Mouse (Mus musculus) heart, embryonic 11.5 days (tissue): ENCODE results near the gene Gm47996. TPM values are rescaled to one million over a fixed set of nuclear protein-coding genes. Genes with fewer than 3 reads are reported as not detected.
A peak's percentile ranks its signal among the peaks of the same experiment; 100 is the strongest.

Experiments used
- ATAC-seq: fragments of 200-750 bp; cut with Nextera tagmentation; replicated peaks from 2 replicates; pipeline ENCODE4 v1.8.0; 2017; ENCODE audit warnings: moderate library complexity; ENCODE audit not compliant: insufficient number of reproducible peaks, low FRiP score, low TSS enrichment
- H3K27ac ChIP-seq: fragments of 300-500 bp; sonication (generic); 2 replicates; pipeline ENCODE4 v1.5.1; 2014; ENCODE audit warnings: mild to moderate bottlenecking, low read depth, low read length
- H3K27me3 ChIP-seq: fragments of 300-500 bp; sonication (generic); 2 replicates; pipeline ENCODE4 v1.6.1; 2014; ENCODE audit warnings: mild to moderate bottlenecking, low read length, mixed read lengths; ENCODE audit not compliant: control insufficient read depth, insufficient read depth
- H3K36me3 ChIP-seq: fragments of 300-500 bp; sonication (generic); 2 replicates; pipeline ENCODE4 v1.6.1; 2014; ENCODE audit warnings: mild to moderate bottlenecking, low read length, moderate library complexity, mixed read lengths; ENCODE audit not compliant: control insufficient read depth, insufficient read depth
- H3K4me1 ChIP-seq: fragments of 300-500 bp; sonication (generic); 2 replicates; pipeline ENCODE4 v1.6.1; 2014; ENCODE audit warnings: low read length; ENCODE audit not compliant: control insufficient read depth, insufficient read depth
- H3K4me2 ChIP-seq: fragments of 300-500 bp; sonication (generic); 2 replicates; pipeline ENCODE4 v1.6.1; 2014; ENCODE audit warnings: mild to moderate bottlenecking, moderate library complexity
- H3K4me3 ChIP-seq: fragments of 300-500 bp; sonication (generic); 2 replicates; pipeline ENCODE4 v1.5.1; 2014; ENCODE audit warnings: low read depth, low read length
- H3K9ac ChIP-seq: fragments of 300-500 bp; sonication (generic); 2 replicates; pipeline ENCODE4 v1.6.1; 2014; ENCODE audit warnings: mild to moderate bottlenecking, low read depth, low read length, moderate library complexity
- H3K9me3 ChIP-seq: fragments of 300-500 bp; sonication (generic); replicated peaks from 2 replicates; pipeline ENCODE4 v1.6.1; 2016; ENCODE audit warnings: low read length; ENCODE audit not compliant: control insufficient read depth
- WGBS: fragments of 180-500 bp; shearing (Covaris S2); extraction: QIAGEN DNeasy Blood & Tissue Kit; methylation state at CpG from one replicate; pipeline ENCODE4 v1.1.7; 2014; ENCODE audit not compliant: insufficient replicate concordance; 5-methylcytosine and 5-hydroxymethylcytosine counted together
- polyA plus RNA-seq: library from polyadenylated mRNA; unstranded; fragments of >200 nt; fragmentation: Nextera tagmentation; extraction: Ambion mirVana; gene quantifications from 2 replicates; pipeline ENCODE4 v1.2.1, GENCODE M21; 2014

Gm47996 gene
- polyA plus RNA-seq, 1 experiment from 2014 or later: 0.70 TPM

- Histone ChIP-seq H3K4me1 (no peaks in the 10 kb centered on the region; the same call in 1 of the 2 replicates), H3K36me3 (no peaks in the 10 kb centered on the region), H3K9me3 (no peaks in the 10 kb centered on the region), H3K27ac (no peak overlapping the region), H3K27me3 (no peaks in the 10 kb centered on the region), H3K4me2 (no peak overlapping the region), H3K4me3 (no peak overlapping the region), H3K9ac (no peak overlapping the region)
- 75% methylated on average over 1 of the region's 1 CpGs for WGBS
- no peak for ATAC-seq
Measured at GRCm38 (mm10) chr1:151228320-151228989, 18.5 kb downstream of the Gm47996 start.

- ATAC-seq: no peak
- WGBS: 75% methylated on average over 3 of the region's 3 CpGs
Measured at GRCm38 (mm10) chr1:151232346-151232745, 22.4 kb downstream of the Gm47996 start.

DNA sequence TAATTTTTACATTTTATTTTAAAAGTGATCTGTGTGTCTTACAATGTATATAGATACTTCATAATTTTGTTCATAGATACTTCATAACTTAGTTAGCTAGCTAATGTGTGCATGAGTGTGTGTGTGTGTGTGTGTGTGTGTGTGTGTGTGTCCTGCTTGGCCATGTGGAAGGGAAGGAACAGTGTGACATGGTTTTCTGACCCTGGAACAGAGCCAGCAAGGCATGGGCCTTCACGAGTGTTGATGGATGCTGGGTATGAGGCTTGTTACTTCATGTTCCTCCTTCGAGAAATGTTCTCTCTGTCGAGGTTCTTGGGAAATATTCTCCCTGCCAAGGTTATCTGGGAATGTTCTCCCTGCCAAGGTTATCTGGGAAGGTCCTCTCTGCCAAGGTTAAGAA lies 23.8 kb downstream of the Gm47996 start:
- no peaks in the 10 kb centered on the region for H3K36me3 ChIP-seq
- ATAC-seq: no peak
- 68% methylated on average over 3 of the region's 3 CpGs for WGBS
- H3K4me2 ChIP-seq: no peak overlapping the region
- H3K4me3 ChIP-seq: no peak overlapping the region
- no peak overlapping the region for H3K27ac ChIP-seq
- H3K4me1 ChIP-seq: peaks cover 2% of the 10 kb centered on the region; the same call in 1 of the 2 replicates
- H3K9ac ChIP-seq: no peak overlapping the region
- no peaks in the 10 kb centered on the region for H3K9me3 ChIP-seq
- no peaks in the 10 kb centered on the region for H3K27me3 ChIP-seq

More at GRCm38 (mm10) chr1:151232346-151232745, 22.4 kb downstream of the Gm47996 start:
- Histone ChIP-seq H3K9ac (no peak overlapping the region), H3K4me1 (no peaks in the 10 kb centered on the region; the same call in 1 of the 2 replicates), H3K9me3 (no peaks in the 10 kb centered on the region), H3K4me3 (no peak overlapping the region), H3K27ac (no peak overlapping the region), H3K27me3 (no peaks in the 10 kb centered on the region), H3K36me3 (no peaks in the 10 kb centered on the region), H3K4me2 (no peak overlapping the region)

DNA sequence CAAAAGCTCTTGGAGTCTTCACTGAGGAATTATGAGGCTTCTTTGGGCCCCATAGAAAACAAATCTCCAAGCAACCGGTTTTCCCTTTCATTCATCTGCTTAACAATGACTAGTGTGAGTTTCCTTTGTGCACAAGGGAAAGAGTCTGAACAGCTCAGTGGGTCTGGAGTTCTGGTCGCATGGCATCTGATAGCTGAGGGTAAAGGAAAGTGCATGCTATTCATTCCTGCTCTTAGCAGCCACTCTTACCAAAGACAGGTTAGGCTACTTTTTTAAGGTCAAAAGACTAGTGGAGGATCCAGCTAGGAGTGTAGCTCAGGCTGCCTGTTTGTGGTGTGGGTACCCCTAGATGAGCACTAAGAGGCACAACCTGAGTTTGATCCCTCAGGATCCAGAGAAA lies 25.6 kb downstream of the Gm47996 start:
- Histone ChIP-seq H3K9ac (no peak overlapping the region), H3K4me3 (no peak overlapping the region), H3K27ac (no peak overlapping the region), H3K9me3 (0 out of 2 replicates have a peak, but pooled peaks cover 5% of the 10 kb centered on the region), H3K4me1 (peaks cover 2% of the 10 kb centered on the region; the same call in 1 of the 2 replicates), H3K36me3 (no peaks in the 10 kb centered on the region), H3K27me3 (no peaks in the 10 kb centered on the region), H3K4me2 (no peak overlapping the region)
- no peak for ATAC-seq
- whole genome bisulfite sequencing: 38% methylated on average over 2 of the region's 2 CpGs

DNA sequence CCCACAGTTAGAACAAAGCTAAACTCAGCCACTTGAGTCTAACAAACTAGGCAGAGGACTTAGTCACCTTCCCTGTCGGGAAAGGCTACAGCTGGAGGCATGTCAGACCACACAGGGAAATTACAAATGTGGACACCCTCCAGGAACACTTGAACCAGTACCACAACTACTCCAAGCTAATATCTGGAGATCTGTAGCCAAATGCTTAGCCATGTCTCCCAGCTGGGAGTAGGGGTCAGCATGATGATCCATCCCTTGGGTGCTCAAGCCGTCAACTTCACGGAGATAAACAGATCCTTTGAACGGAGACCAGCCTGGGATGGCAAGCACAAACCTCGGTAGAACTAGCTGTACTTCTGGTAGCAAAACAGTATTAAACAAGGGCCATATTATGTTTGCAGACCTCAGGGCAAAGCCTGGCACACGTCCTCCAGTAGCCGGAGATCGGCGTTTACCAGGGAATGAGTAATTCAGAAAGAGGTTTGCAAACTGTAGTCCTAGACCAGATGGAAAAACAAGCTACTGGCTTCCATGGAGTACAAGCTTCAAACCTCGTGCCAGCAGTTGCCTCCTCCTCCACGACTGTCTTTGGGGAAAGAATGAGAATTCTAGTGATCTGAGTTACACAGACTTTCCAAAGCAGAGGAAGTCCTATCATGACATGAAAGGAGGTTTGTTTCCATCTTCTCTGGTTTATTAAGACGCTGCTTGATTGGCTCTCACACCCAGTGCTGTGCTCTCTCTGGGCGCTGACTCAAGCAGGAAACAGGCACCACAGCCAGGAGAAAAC lies 26.4 kb downstream of the Gm47996 start:
- Histone ChIP-seq H3K9ac (no peak overlapping the region), H3K4me2 (no peak overlapping the region), H3K27ac (peak overlapping the region; percentile 43), H3K27me3 (no peaks in the 10 kb centered on the region), H3K4me3 (no peak overlapping the region), H3K36me3 (no peaks in the 10 kb centered on the region), H3K9me3 (0 out of 2 replicates have a peak, but pooled peaks cover 8% of the 10 kb centered on the region), H3K4me1 (peaks cover 2% of the 10 kb centered on the region; the same call in 1 of the 2 replicates)
- ATAC-seq: no peak
- 58% methylated on average over 13 of the region's 13 CpGs for WGBS

DNA sequence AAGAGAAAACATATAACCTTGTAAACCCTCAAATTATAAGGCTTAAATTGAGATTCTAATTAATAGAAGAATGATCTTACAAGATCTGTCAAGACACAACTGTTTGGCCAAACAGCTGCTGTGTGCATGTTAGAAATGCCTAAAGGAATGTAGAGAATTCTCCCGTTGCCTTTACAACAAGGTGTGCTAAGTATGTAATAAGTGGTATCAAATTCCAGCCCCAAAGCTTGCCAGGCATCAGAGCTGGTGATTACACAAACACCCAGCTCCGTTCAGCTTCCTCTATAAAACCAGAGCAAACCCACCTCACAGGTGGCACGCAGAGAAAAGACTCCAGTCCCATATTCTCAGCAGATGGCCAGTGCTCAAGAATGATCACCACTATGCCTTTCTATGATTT lies 27.8 kb downstream of the Gm47996 start:
- Histone ChIP-seq H3K4me1 (peaks cover 2% of the 10 kb centered on the region; the same call in 1 of the 2 replicates), H3K4me3 (no peak overlapping the region), H3K27me3 (no peaks in the 10 kb centered on the region), H3K9ac (no peak overlapping the region), H3K9me3 (0 out of 2 replicates have a peak, but pooled peaks cover 8% of the 10 kb centered on the region), H3K4me2 (no peak overlapping the region), H3K36me3 (no peaks in the 10 kb centered on the region), H3K27ac (no peak overlapping the region)
- WGBS: 54% methylated on average over 3 of the region's 3 CpGs
- no peak for ATAC-seq

DNA sequence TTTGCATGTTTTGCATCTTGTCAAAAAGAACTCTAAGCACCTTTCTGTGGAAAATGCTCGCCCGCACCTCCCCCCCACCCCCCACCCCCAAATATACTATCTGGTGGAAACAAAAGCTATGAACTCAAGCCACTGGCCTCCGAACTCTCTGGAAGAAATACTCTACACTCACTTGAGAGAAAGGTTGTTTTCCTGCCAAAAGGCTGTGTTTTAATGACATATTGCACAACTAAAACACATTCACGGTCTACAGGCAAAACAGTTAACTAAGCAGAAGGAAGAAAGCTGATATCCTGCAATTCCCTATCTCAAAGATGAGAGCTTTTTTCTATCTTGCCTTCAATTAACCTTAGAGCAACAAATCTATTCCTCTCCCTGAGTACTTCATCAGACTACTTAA lies 33.4 kb downstream of the Gm47996 start:
- 80% methylated on average over 4 of the region's 4 CpGs for WGBS
- H3K4me2 ChIP-seq: no peak overlapping the region
- no peak overlapping the region for H3K9ac ChIP-seq
- H3K9me3 ChIP-seq: 0 out of 2 replicates have a peak, but pooled peaks cover 8% of the 10 kb centered on the region
- no peak overlapping the region for H3K4me3 ChIP-seq
- no peaks in the 10 kb centered on the region for H3K4me1 ChIP-seq
- no peaks in the 10 kb centered on the region for H3K36me3 ChIP-seq
- no peaks in the 10 kb centered on the region for H3K27me3 ChIP-seq
- no peak for ATAC-seq
- no peak overlapping the region for H3K27ac ChIP-seq

DNA sequence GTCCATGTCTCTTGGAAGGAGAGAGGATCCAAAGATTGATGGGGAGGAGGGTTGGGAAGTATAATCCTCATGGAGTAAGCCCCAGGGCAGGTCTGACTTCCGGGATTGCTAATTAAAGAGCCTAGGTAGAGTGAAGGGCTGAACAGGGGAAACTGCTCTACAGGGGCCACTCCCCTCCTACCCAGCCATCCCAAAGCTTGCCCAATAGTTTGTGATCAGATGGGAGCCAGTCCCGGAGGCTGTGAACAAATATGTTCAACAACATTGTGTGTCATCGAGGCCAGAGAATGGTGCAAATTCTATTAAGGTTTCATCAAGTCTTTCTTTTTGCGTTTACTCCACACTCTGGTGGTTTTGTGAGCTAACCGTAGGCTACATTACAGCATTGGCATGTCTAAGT lies 34.1 kb downstream of the Gm47996 start:
- Histone ChIP-seq H3K36me3 (no peaks in the 10 kb centered on the region), H3K9ac (no peak overlapping the region), H3K4me2 (no peak overlapping the region), H3K27me3 (no peaks in the 10 kb centered on the region), H3K27ac (no peak overlapping the region), H3K4me1 (no peaks in the 10 kb centered on the region), H3K4me3 (no peak overlapping the region), H3K9me3 (0 out of 2 replicates have a peak, but pooled peaks cover 8% of the 10 kb centered on the region)
- no peak for ATAC-seq
- WGBS: 87% methylated on average over 5 of the region's 5 CpGs
